Mouse (Mus musculus): Measurements from ENCODE around the gene Piezo1. TPM values are rescaled to one million over a fixed set of nuclear protein-coding genes. Genes with fewer than 3 reads are reported as not detected.

The Piezo1 gene
- polyA plus RNA-seq, 1 experiment from 2014 or later = 11.9 TPM

DNA sequence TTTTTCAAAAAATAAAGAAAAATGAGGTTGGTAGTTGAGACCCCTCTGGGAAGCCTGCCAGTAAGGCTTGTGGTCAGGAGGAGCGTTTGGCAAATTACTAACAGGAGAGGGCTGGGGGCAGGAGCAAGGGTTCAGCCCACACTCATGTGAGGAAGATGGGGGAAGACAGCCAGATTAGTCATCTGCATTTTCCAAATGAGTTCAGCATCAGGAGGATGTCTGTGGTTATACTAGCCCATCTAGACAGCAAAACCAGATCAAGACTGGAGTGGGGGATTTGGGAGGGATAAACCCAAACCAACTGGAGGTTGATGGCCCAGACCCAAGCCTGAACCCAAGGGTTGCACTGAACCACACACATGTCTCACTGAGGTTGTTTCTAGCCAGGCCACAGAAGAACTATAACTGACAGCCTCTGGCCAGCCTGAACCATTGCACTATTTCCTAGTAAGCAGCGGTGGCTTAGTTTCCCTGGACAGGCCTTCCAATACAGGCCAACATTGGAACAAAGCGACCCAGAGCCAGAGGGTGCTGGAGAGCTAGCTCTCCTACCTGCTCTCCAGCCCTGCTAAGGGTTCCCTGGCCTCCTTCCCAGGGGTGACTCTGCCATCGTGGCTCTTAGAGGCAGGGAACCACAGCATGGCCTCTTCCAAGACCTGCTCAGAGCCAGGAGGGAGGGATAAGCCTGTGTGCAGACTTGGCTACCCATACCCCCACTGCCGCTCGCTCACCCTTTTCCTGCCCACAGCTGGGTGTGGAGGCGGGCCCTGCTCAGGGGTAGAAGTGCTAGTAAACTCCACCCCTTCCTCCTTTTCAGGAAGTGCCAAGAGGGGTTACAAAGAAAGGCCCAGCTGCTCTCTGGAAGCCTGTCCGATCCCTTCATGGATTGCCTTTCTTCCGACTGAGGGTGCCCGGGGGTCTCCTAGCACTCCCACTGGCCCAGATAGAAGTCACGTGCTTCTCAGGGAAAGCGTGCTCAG is 5.2 kb upstream of the Piezo1 start:
- H3K27ac ChIP-seq = peak overlapping the region; percentile 58; the same call in 1 of the 2 replicates
- H3K9ac ChIP-seq (replicated peaks) = no peak overlapping the region
- 72% methylated on average over 12 of the region's 12 CpGs for WGBS
- no peaks in the 10 kb centered on the region for H3K27me3 ChIP-seq
- no peaks in the 10 kb centered on the region for H3K9me3 ChIP-seq
- no peak for ATAC-seq (ENCODE audit: insufficient number of reproducible peaks, insufficient read depth, low FRiP score, low TSS enrichment, low read depth)
- H3K4me2 ChIP-seq = no peak overlapping the region; the same call in 1 of the 2 replicates
- H3K36me3 ChIP-seq = no peaks in the 10 kb centered on the region
- no peak overlapping the region for H3K4me3 ChIP-seq (replicated peaks)
- peaks cover 27% of the 10 kb centered on the region for H3K4me1 ChIP-seq (replicated peaks)

DNA sequence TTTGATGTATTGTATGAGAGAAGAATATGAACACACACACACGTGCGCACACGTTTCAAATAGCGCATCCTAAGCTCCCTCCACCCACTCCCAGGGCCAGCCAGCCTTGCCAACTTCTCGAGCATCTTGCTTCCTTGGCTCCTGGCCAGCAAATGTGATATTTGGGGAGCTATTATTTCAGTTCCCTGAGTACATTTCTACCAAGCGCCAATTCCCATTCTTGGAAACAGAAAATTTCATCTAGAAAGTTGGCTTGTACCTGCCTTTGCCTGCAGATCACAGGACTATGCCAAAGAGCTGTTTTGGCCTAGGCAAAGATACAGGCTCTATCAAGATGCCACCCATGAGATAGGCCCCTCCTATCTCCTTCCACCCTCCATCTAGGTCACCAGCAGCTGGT is 3.7 kb upstream of the Piezo1 start:
- Histone ChIP-seq H3K27me3 (no peaks in the 10 kb centered on the region), H3K9me3 (no peaks in the 10 kb centered on the region), H3K4me2 (no peak overlapping the region), H3K4me3 (replicated peaks) (no peak overlapping the region), H3K4me1 (replicated peaks) (peaks cover 33% of the 10 kb centered on the region), H3K9ac (replicated peaks) (no peak overlapping the region), H3K36me3 (no peaks in the 10 kb centered on the region), H3K27ac (no peak overlapping the region)
- no peak for ATAC-seq (ENCODE audit: insufficient number of reproducible peaks, insufficient read depth, low FRiP score, low TSS enrichment, low read depth)
- WGBS = 84% methylated on average over 6 of the region's 6 CpGs

DNA sequence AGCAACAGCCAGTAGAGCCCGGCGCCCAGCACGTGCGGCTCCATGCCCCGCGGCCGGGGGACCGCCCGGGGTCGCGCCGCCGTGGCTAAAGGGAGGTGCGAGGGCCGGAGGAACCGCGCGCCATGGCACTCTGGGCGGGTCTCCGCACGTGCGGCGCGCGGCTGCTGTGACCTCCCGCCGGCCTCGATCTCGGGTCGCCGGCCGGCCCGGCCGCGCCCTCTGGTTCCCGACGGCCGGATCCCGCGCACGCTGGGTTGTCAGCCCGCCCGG is 199 bp downstream of the Piezo1 start:
- Histone ChIP-seq H3K36me3 (no peaks in the 10 kb centered on the region), H3K27ac (peak overlapping the region; percentile 81), H3K4me1 (replicated peaks) (peaks cover 41% of the 10 kb centered on the region), H3K27me3 (0 out of 2 replicates have a peak, but pooled peaks cover 3% of the 10 kb centered on the region), H3K9ac (replicated peaks) (peak overlapping the region; percentile 85), H3K9me3 (no peaks in the 10 kb centered on the region), H3K4me3 (replicated peaks) (peak overlapping the region; percentile 67), H3K4me2 (peak overlapping the region; percentile 88)
- WGBS = 0% methylated on average over 41 of the region's 43 CpGs
- no peak; the same call in 1 of the 2 replicates for ATAC-seq (ENCODE audit: insufficient number of reproducible peaks, insufficient read depth, low FRiP score, low TSS enrichment, low read depth)

DNA sequence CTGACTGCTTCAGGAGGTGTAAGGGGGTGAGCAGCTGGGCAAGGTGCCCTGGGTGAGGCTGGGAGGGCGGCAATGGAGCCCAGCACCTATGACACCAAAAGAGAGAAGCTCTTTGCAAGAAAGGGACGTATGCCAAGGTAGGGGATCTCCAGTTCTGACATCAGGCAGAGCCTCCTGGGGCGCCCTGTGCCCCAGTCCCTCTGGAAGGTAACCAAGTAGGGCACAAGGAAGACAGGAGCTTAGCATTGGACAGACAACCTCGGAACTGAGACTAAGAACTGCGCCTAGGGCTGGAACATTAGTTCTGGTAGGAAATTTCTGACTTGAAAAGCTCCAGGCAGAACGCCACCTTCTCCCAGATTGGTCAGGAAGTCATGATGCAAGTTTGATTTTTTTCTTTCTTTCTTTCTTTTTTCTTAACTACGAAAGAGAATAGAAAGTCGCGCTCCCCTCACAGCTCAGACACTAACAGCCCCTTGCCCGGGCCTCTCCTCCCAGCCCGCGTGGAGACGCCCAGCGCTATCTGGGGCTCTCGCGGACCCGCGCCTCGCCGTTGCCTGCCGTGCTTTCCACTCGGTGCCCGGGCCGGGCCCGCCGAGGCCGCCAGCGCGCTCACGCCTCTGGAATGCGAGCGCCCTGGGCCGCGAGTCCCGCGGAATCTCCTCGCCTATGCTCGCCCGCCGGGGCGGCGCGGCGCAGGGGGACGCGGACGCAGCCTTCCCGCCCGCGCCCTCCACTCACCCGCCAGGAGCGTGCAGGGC is 715 bp downstream of the Piezo1 start:
- Histone ChIP-seq H3K9me3 (no peaks in the 10 kb centered on the region), H3K27ac (peak overlapping the region; percentile 81), H3K9ac (replicated peaks) (peak overlapping the region; percentile 85), H3K4me3 (replicated peaks) (peak overlapping the region; percentile 67), H3K27me3 (0 out of 2 replicates have a peak, but pooled peaks cover 3% of the 10 kb centered on the region), H3K4me2 (peak overlapping the region; percentile 88), H3K4me1 (replicated peaks) (peaks cover 41% of the 10 kb centered on the region), H3K36me3 (no peaks in the 10 kb centered on the region)
- 3% methylated on average over 52 of the region's 52 CpGs for WGBS
- peak; percentile 20 for ATAC-seq (ENCODE audit: insufficient number of reproducible peaks, insufficient read depth, low FRiP score, low TSS enrichment, low read depth)

DNA sequence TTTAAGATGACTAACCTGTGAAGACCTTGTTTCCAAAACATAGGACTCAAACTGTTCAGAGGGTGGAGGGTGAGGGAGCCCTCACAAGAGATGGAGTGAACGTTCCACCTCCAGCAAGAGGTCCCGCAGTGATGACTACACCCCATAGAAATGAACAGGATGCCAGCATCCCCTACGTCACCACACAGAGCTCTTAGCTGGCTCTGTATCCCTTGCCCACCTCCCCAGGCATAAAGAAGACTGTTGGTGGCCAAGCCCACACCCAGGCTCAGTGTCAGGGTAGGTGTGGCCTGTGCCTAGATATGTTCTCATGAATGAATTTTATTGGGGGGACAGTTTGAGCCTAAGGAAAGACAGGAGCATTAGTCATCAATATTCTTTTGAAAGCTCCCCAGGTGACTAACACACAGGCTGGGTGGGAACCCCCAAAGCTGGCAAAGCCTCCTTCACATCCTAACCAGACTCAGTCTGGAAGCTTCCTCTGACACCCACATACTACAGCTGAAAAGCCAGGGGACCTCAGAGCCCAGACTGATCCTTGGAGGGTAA is 2.2 kb downstream of the Piezo1 start:
- Histone ChIP-seq H3K36me3 (peaks cover 6% of the 10 kb centered on the region; the same call in 1 of the 2 replicates), H3K27me3 (0 out of 2 replicates have a peak, but pooled peaks cover 3% of the 10 kb centered on the region), H3K4me1 (replicated peaks) (peaks cover 41% of the 10 kb centered on the region), H3K9me3 (no peaks in the 10 kb centered on the region), H3K4me2 (peak overlapping the region; percentile 88), H3K9ac (replicated peaks) (no peak overlapping the region), H3K4me3 (replicated peaks) (peak overlapping the region; percentile 67; the same call in 1 of the 2 replicates), H3K27ac (no peak overlapping the region)
- no peak for ATAC-seq (ENCODE audit: insufficient number of reproducible peaks, insufficient read depth, low FRiP score, low TSS enrichment, low read depth)
- 91% methylated on average over 3 of the region's 3 CpGs for WGBS

DNA sequence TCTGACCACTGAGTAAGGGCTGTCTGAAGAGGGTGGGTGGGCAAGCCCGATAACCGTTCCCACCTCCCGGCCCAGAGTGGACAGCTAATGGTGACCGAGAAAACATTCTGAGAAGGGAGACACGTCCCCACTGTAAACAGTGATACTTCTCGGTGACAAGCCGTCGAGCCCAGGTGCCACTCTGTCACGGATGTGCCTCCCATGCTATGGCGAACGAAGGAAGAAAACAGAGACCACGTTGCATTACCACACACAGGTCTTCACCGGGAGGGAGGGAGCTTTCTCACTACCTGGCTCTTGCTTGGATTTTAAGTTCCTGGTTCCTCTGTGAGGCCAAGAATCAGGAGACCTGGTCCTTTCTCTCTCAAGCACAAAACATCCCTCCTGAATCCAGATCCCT is 2.8 kb downstream of the Piezo1 start:
- 0 out of 2 replicates have a peak overlapping the region, but pooled peaks have one; percentile 29 for H3K27ac ChIP-seq
- H3K27me3 ChIP-seq = 0 out of 2 replicates have a peak, but pooled peaks cover 3% of the 10 kb centered on the region
- H3K4me2 ChIP-seq = peak overlapping the region; percentile 88; the same call in 1 of the 2 replicates
- no peaks in the 10 kb centered on the region for H3K9me3 ChIP-seq
- H3K9ac ChIP-seq (replicated peaks) = no peak overlapping the region
- WGBS = 65% methylated on average over 13 of the region's 13 CpGs
- peaks cover 6% of the 10 kb centered on the region; the same call in 1 of the 2 replicates for H3K36me3 ChIP-seq
- H3K4me3 ChIP-seq (replicated peaks) = no peak overlapping the region
- H3K4me1 ChIP-seq (replicated peaks) = peaks cover 41% of the 10 kb centered on the region
- ATAC-seq (ENCODE audit: insufficient number of reproducible peaks, insufficient read depth, low FRiP score, low TSS enrichment, low read depth) = no peak

DNA sequence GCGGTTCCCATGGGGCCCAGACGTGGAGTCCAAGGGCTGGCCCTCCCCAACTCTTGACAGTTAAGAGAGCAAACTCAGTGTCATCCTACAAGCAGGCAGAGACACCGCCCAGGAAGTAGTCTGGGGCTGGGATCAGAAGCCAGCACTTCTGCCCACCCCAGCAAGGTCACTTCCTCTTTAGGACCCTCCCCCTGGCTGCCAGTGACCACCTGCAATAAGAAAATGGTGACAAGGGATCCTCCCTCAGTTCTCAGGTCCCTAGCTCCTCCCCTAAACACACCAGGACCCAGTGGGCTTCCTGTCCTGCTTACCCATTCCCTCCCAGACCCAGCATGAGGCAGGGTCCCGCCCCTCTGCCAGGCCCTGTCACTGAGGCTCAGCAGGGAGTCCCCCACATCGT is 3.3 kb downstream of the Piezo1 start:
- no peak overlapping the region for H3K4me3 ChIP-seq (replicated peaks)
- 0 out of 2 replicates have a peak, but pooled peaks cover 3% of the 10 kb centered on the region for H3K27me3 ChIP-seq
- H3K4me2 ChIP-seq = peak overlapping the region; percentile 23; the same call in 1 of the 2 replicates
- WGBS = 24% methylated on average over 5 of the region's 5 CpGs
- ATAC-seq (ENCODE audit: insufficient number of reproducible peaks, insufficient read depth, low FRiP score, low TSS enrichment, low read depth) = no peak
- H3K4me1 ChIP-seq (replicated peaks) = peaks cover 41% of the 10 kb centered on the region
- H3K27ac ChIP-seq = 0 out of 2 replicates have a peak overlapping the region, but pooled peaks have one; percentile 29
- H3K9me3 ChIP-seq = no peaks in the 10 kb centered on the region
- peaks cover 6% of the 10 kb centered on the region; the same call in 1 of the 2 replicates for H3K36me3 ChIP-seq
- H3K9ac ChIP-seq (replicated peaks) = no peak overlapping the region

DNA sequence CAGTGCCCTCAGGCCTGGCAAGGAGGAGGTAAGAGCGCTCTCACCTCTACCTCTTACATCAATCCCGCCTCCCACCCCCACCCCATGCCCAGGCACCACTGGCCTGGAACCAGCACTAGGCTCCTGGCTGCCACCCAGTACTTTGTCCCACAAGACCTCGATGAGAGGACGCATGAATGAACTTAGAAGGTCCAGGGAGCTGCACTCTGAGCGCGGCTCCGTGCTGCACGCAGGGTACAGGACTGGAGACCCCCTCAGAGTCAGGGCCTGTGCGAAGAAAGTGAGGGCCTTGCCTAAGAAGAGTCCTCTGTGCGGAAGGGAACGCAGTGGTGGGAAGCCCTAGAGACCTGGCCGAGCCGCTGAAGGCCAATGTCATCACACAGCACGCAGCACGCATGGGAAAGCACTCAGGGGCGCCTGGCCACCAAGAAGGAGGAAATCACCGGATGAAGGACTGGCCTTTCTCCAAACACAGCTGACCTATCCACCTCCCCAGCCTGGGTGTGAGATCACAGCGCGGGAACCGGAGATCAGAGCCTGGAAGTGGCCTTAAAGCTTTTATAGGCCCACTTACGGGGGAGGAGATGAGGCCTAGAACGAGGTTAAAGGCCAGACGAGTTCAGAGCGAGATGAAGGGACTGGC is 4.2 kb downstream of the Piezo1 start:
- Histone ChIP-seq H3K9ac (replicated peaks) (peak overlapping the region; percentile 28), H3K9me3 (no peaks in the 10 kb centered on the region), H3K27me3 (0 out of 2 replicates have a peak, but pooled peaks cover 3% of the 10 kb centered on the region), H3K4me1 (replicated peaks) (peaks cover 41% of the 10 kb centered on the region), H3K4me3 (replicated peaks) (no peak overlapping the region), H3K27ac (peak overlapping the region; percentile 32; the same call in 1 of the 2 replicates), H3K36me3 (peaks cover 6% of the 10 kb centered on the region; the same call in 1 of the 2 replicates), H3K4me2 (peak overlapping the region; percentile 23; the same call in 1 of the 2 replicates)
- WGBS = 49% methylated on average over 24 of the region's 24 CpGs
- ATAC-seq (ENCODE audit: insufficient number of reproducible peaks, insufficient read depth, low FRiP score, low TSS enrichment, low read depth) = no peak

DNA sequence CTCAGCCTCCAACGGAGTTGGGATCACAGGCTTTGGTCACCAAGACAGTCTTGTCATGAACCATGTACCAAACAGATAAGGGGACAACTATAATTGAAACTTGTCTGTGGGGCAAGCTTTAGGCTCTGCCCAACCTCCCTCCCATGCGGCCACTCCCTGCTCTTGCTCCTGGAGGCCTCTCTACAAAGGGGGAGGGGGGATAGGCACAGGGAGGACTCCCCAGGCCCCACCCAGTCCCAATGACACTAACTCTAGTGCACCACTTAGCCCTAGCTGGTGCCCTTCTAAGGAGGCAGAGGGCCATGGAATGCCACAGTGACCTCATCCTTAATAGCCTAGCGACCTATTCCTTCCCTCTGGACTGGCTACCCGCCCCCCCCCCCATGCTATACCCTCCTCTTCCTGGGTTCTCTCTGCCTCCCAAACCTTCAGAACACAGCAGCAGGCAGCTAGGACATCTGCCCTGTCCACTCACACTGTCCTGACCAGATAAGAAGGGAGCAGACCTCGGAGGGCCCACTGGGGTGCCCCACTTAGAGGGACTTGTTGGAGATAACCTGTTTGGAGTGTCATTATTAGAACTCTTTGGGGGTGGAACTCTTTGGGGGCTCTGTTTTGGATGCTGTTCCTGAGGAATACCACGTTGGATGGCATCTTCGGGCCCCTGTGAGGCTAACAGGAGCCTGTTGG is 4.9 kb downstream of the Piezo1 start:
- Histone ChIP-seq H3K27ac (no peak overlapping the region), H3K9ac (replicated peaks) (peak overlapping the region; percentile 28; the same call in 1 of the 2 replicates), H3K4me2 (no peak overlapping the region), H3K36me3 (peaks cover 6% of the 10 kb centered on the region; the same call in 1 of the 2 replicates), H3K9me3 (no peaks in the 10 kb centered on the region), H3K4me3 (replicated peaks) (no peak overlapping the region), H3K27me3 (0 out of 2 replicates have a peak, but pooled peaks cover 3% of the 10 kb centered on the region), H3K4me1 (replicated peaks) (peaks cover 38% of the 10 kb centered on the region)
- no peak for ATAC-seq (ENCODE audit: insufficient number of reproducible peaks, insufficient read depth, low FRiP score, low TSS enrichment, low read depth)
- WGBS = 84% methylated on average over 7 of the region's 7 CpGs

DNA sequence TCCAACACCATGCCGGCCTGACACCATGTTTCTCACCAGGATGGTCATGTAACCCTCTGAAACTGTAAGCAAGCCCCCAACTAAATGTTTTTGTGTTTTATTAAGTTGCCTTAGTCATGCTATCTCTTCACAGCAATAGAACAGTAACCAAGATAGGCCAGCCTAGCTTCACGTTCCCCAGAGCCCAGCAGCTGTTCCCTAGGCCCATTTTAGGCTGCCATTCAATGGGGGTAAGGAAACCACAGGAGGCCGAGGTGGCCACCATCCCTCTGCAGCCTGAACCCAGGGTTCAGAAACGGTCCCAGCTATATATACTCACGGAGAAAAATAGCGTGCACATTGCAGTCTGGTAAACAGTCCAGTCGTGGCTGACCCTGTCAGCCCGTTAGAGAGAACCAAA is 7.0 kb downstream of the Piezo1 start:
- ATAC-seq (ENCODE audit: insufficient number of reproducible peaks, insufficient read depth, low FRiP score, low TSS enrichment, low read depth) = no peak
- H3K27ac ChIP-seq = no peak overlapping the region
- H3K4me3 ChIP-seq (replicated peaks) = no peak overlapping the region
- 0 out of 2 replicates have a peak, but pooled peaks cover 3% of the 10 kb centered on the region for H3K27me3 ChIP-seq
- 89% methylated on average over 8 of the region's 8 CpGs for WGBS
- no peak overlapping the region for H3K9ac ChIP-seq (replicated peaks)
- no peak overlapping the region for H3K4me2 ChIP-seq
- H3K4me1 ChIP-seq (replicated peaks) = peaks cover 26% of the 10 kb centered on the region
- peaks cover 6% of the 10 kb centered on the region; the same call in 1 of the 2 replicates for H3K36me3 ChIP-seq
- no peaks in the 10 kb centered on the region for H3K9me3 ChIP-seq

Data from limb, embryonic 12.5 days (tissue).